Mouse (Mus musculus): ENCODE results near the gene Tgfb1i1. TPM values are rescaled to one million over a fixed set of nuclear protein-coding genes. Genes with fewer than 3 reads are reported as not detected.

Tgfb1i1 gene
- total RNA-seq, 1 experiment, result 10.5 TPM

DNA sequence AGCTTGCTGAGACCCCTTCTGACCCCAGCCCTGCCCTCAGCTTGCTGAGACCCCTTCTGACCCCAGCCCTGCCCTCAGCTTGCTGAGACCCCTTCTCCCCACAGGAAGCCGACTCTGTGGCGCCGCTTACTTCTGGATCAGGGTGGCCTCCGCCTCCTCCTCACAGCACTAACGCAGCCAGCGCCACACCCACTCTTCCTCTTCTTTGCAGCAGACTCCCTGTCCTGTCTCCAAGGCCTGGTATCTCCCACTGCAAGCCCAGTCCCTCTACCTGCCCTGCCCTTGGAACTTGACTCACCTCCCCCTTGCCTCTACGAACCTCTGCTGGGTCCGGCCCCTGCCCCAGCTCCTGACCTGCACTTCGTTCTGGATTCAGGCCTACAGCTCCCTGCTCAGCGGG is 2.7 kb upstream of the Tgfb1i1 start:
- Histone ChIP-seq H3K4me3 (ENCODE audit: insufficient read depth in 1 of 2, low read depth in 1 of 2, low read length in 2 of 2, poor library complexity in 1 of 2, severe bottlenecking in 1 of 2) (no peak overlapping the region), H3K4me1 (ENCODE audit: control insufficient read depth in 2 of 2, insufficient read depth in 2 of 2, low read length in 2 of 2, poor library complexity in 1 of 2) (peaks cover 2 to 4% of the 10 kb centered on the region in 2 experiments; a peak in 2 of 4 replicates), H3K9me3 (ENCODE audit: control insufficient read depth, insufficient read depth, low read depth, low read length) (no peaks in the 10 kb centered on the region), H3K9ac (ENCODE audit: insufficient read depth, low read depth, low read length, poor library complexity, severe bottlenecking) (no peak overlapping the region), H3K27ac (ENCODE audit: insufficient read depth, low read depth, low read length, poor library complexity, severe bottlenecking) (no peak overlapping the region), H3K36me3 (ENCODE audit: control insufficient read depth, insufficient read depth, low read length, poor library complexity, severe bottlenecking) (peaks cover 19% of the 10 kb centered on the region)
- no peak for TF ChIP-seq HCFC1 (IDR thresholded peaks at IDR 0.05; ENCODE audit: borderline replicate concordance, insufficient read depth, low read length)
- TF ChIP-seq ZC3H11A (IDR thresholded peaks at IDR 0.05; ENCODE audit: borderline replicate concordance, low read depth, low read length), result no peak
- no peak for TF ChIP-seq ZNF384 (IDR thresholded peaks at IDR 0.05; ENCODE audit: low read depth, low read length)
- no peak for TF ChIP-seq MAFK (IDR thresholded peaks at IDR 0.05; ENCODE audit: insufficient read depth, low read depth, low read length)
- TF ChIP-seq CHD2 (IDR thresholded peaks at IDR 0.05; ENCODE audit: low read depth, low read length), result no peak
- DNase-seq (ENCODE audit: low read depth, low spot score), result no peak
- in situ Hi-C loops (cut with MboI; ENCODE audit: low sequenced_read_pairs in 2 of 2, unreplicated experiment in 2 of 2), result no loop called here

DNA sequence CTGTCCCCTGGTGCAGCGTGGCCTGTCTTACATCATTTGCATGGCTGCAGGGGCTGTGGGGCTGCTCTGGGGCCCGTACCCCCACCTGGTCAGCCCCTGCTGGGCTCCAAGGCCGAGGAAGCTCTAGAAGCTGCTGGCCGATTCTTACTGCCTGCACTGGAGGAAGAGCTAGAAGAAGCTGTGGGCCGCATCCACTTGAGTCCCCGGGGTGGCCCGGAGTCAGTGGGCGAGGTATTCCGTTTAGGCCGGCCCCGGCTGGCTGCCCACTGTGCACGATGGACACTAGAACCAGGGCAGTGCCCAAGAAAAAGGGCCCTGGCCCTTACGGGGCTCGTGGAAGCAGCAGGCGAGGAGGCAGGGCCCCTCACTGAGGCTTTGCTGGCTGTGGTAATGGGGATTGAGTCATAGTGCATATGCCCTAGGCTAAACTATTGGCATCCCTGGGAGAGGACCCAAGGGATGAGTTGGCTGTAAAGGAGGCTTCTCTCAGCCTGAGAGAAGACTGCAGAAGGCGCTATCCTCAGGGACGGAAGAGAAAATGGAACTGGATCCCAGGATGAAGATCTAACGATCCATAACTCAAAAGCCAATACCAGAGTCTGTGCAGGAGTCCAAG is 2.1 kb upstream of the Tgfb1i1 start:
- in situ Hi-C loops (cut with MboI; ENCODE audit: low sequenced_read_pairs in 2 of 2, unreplicated experiment in 2 of 2), result no loop called here
- H3K36me3 ChIP-seq (ENCODE audit: control insufficient read depth, insufficient read depth, low read length, poor library complexity, severe bottlenecking), result peaks cover 20% of the 10 kb centered on the region
- no peak for TF ChIP-seq HCFC1 (IDR thresholded peaks at IDR 0.05; ENCODE audit: borderline replicate concordance, insufficient read depth, low read length)
- TF ChIP-seq ZNF384 (IDR thresholded peaks at IDR 0.05; ENCODE audit: low read depth, low read length), result no peak
- no peak for TF ChIP-seq ZC3H11A (IDR thresholded peaks at IDR 0.05; ENCODE audit: borderline replicate concordance, low read depth, low read length)
- no peak for TF ChIP-seq CHD2 (IDR thresholded peaks at IDR 0.05; ENCODE audit: low read depth, low read length)
- no peak for TF ChIP-seq MAFK (IDR thresholded peaks at IDR 0.05; ENCODE audit: insufficient read depth, low read depth, low read length)
- no peak overlapping the region for H3K9ac ChIP-seq (ENCODE audit: insufficient read depth, low read depth, low read length, poor library complexity, severe bottlenecking)
- no peaks in the 10 kb centered on the region for H3K9me3 ChIP-seq (ENCODE audit: control insufficient read depth, insufficient read depth, low read depth, low read length)
- no peak overlapping the region for H3K4me3 ChIP-seq (ENCODE audit: insufficient read depth in 1 of 2, low read depth in 1 of 2, low read length in 2 of 2, poor library complexity in 1 of 2, severe bottlenecking in 1 of 2)
- H3K27ac ChIP-seq (ENCODE audit: insufficient read depth, low read depth, low read length, poor library complexity, severe bottlenecking), result no peak overlapping the region
- DNase-seq (ENCODE audit: low read depth, low spot score), result no peak
- H3K4me1 ChIP-seq (ENCODE audit: control insufficient read depth in 2 of 2, insufficient read depth in 2 of 2, low read length in 2 of 2, poor library complexity in 1 of 2), result peaks cover 2% of the 10 kb centered on the region in 2 experiments; a peak in 2 of 4 replicates

DNA sequence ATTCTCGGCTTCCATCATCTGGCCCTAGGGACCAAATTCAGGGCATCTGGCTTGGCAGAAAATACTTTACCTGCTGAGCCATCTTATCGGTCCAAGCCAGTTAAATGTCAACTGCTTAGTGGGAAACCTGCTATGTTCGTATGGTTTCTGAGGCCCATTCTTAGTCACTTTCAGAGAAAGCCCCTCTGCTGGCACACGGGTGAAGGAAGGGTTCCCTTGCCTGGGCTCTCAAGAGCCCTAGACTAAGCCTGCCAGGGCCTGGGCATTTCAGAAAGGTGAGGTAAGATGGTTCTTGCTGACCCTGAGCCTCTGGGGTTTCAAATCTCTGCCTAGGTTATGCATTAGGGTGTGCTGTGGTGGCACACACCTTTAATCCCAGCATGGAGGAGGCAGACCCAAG is 1.1 kb upstream of the Tgfb1i1 start:
- TF ChIP-seq HCFC1 (IDR thresholded peaks at IDR 0.05; ENCODE audit: borderline replicate concordance, insufficient read depth, low read length) (no peak), ZC3H11A (IDR thresholded peaks at IDR 0.05; ENCODE audit: borderline replicate concordance, low read depth, low read length) (no peak), CHD2 (IDR thresholded peaks at IDR 0.05; ENCODE audit: low read depth, low read length) (no peak), MAFK (IDR thresholded peaks at IDR 0.05; ENCODE audit: insufficient read depth, low read depth, low read length) (no peak), ZNF384 (IDR thresholded peaks at IDR 0.05; ENCODE audit: low read depth, low read length) (no peak)
- Histone ChIP-seq H3K9me3 (ENCODE audit: control insufficient read depth, insufficient read depth, low read depth, low read length) (no peaks in the 10 kb centered on the region), H3K27ac (ENCODE audit: insufficient read depth, low read depth, low read length, poor library complexity, severe bottlenecking) (no peak overlapping the region), H3K4me1 (ENCODE audit: control insufficient read depth in 2 of 2, insufficient read depth in 2 of 2, low read length in 2 of 2, poor library complexity in 1 of 2) (peaks cover 2% of the 10 kb centered on the region in 2 experiments; a peak in 2 of 4 replicates), H3K4me3 (ENCODE audit: insufficient read depth in 1 of 2, low read depth in 1 of 2, low read length in 2 of 2, poor library complexity in 1 of 2, severe bottlenecking in 1 of 2) (no peak overlapping the region), H3K9ac (ENCODE audit: insufficient read depth, low read depth, low read length, poor library complexity, severe bottlenecking) (no peak overlapping the region), H3K36me3 (ENCODE audit: control insufficient read depth, insufficient read depth, low read length, poor library complexity, severe bottlenecking) (peaks cover 14% of the 10 kb centered on the region)
- no peak for DNase-seq (ENCODE audit: low read depth, low spot score)
- in situ Hi-C loops (cut with MboI; ENCODE audit: low sequenced_read_pairs in 2 of 2, unreplicated experiment in 2 of 2), result no loop called here

DNA sequence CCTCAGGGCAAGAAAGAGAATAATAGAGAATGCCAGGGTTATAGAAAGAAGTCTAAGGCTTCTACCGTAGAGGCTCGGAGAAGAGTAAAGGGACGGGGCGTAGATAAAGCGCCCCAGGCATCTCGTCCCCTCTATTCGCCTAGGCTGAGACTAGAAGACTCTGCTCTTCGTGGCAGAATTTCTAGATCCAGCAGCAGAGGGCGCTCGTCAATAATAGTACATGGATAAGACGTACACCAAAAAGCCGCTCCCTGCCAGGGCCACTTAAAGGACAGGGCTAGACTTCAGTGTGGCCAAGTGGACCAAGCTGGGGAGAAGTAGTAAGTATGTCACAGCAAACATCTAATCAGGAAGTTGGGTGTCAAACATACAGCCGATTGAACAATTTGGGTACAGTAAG is 831 bp downstream of the Tgfb1i1 start:
- peak overlapping the region; percentile 72; the same call in 1 of the 2 replicates for H3K9ac ChIP-seq (ENCODE audit: insufficient read depth, low read depth, low read length, poor library complexity, severe bottlenecking)
- no peaks in the 10 kb centered on the region for H3K9me3 ChIP-seq (ENCODE audit: control insufficient read depth, insufficient read depth, low read depth, low read length)
- DNase-seq (ENCODE audit: low read depth, low spot score), result peak; percentile 91
- in situ Hi-C loops (cut with MboI; ENCODE audit: low sequenced_read_pairs in 2 of 2, unreplicated experiment in 2 of 2), result no loop called here
- peaks cover 2 to 6% of the 10 kb centered on the region in 2 experiments; a peak in 2 of 4 replicates for H3K4me1 ChIP-seq (ENCODE audit: control insufficient read depth in 2 of 2, insufficient read depth in 2 of 2, low read length in 2 of 2, poor library complexity in 1 of 2)
- peak overlapping the region; percentile 77 to 86 for H3K4me3 ChIP-seq (ENCODE audit: insufficient read depth in 1 of 2, low read depth in 1 of 2, low read length in 2 of 2, poor library complexity in 1 of 2, severe bottlenecking in 1 of 2)
- H3K36me3 ChIP-seq (ENCODE audit: control insufficient read depth, insufficient read depth, low read length, poor library complexity, severe bottlenecking), result peaks cover 8% of the 10 kb centered on the region
- no peak for TF ChIP-seq CHD2 (IDR thresholded peaks at IDR 0.05; ENCODE audit: low read depth, low read length)
- TF ChIP-seq ZC3H11A (IDR thresholded peaks at IDR 0.05; ENCODE audit: borderline replicate concordance, low read depth, low read length), result peak; percentile 31; the same call in 1 of the 2 replicates
- no peak overlapping the region for H3K27ac ChIP-seq (ENCODE audit: insufficient read depth, low read depth, low read length, poor library complexity, severe bottlenecking)

All from ES-E14 (cell line).